Mouse (Mus musculus): Measurements from ENCODE around the gene Rbm15b. TPM values are rescaled to one million over a fixed set of nuclear protein-coding genes. Genes with fewer than 3 reads are reported as not detected.

Rbm15b gene
- polyA plus RNA-seq (2012; rRNA removed) (4.4 and 5.0 TPM in 2 replicates), polyA plus RNA-seq (2014; fragmentation: Nextera tagmentation; extraction: Ambion mirVana) (4.7 and 5.2 TPM in 2 replicates)

DNA sequence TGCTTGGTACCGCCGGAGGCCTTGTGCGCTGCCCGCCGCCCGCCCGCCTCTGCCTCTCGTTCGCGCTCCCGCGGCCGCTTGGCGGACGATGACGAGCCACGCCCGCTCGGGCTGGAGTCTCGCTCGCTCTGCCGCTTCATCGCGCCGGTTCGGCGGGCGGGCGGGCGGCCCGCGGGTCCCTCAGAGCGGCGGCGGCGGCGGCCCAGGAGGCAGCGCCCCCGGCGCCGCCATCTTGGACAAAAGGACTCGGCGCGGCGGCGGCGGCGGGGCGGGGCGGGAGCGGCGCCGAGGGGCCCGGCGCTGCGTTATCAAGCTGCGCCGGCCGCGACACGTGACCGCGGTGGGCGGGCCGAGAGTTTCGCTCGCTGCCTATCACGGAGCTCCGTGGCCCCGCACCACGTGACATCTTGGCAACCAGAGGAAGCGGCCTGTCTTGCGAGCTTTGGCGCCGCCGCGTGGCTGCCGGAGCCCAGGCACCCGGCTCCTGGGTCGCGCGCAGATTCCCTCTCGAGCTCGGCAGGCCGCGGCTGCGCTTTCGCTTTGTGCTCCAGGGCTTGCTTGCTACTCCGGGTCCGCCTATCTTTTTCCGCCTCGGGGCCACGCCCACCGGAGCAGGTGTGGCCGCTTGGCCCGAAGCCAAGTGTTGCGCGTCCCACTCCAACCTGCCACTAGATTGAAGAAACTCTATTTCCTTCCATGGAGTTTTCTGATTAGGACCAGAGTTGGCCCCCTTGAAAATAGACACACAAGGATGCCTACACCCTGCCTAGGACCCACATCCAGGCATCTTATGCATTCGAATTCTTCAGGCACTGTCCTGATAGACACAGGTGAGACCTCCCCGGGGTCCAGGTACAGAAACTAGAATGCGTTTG lies at the start of gene Rbm15b:
Gene Rbm15b, minus strand, starts transcription at position 601 of the 875 bp plus-strand sequence.
- 1% methylated on average over 101 of the region's 101 CpGs for WGBS (ENCODE audit: insufficient replicate concordance)
- no peaks in the 10 kb centered on the region for H3K27me3 ChIP-seq (ENCODE audit: control insufficient read depth, insufficient read depth, low read length)
- peak within 1 kb of the TSS; percentile 100 for H3K4me2 ChIP-seq (ENCODE audit: low read depth)
- peak; percentile 83 for TF ChIP-seq CTCF (IDR thresholded peaks at IDR 0.05; ENCODE audit: low read depth)
- TF ChIP-seq EP300 (IDR thresholded peaks at IDR 0.05; ENCODE audit: low read depth), result peak; percentile 46; the same call in 1 of the 2 replicates
- peak; percentile 96 to 97 (median 97) for DNase-seq (ENCODE audit: low read depth in 3 of 3, low spot score in 3 of 3)
- H3K4me3 ChIP-seq (ENCODE audit: insufficient read depth in 1 of 2, low read depth in 2 of 2, low read length in 2 of 2), result peak within 1 kb of the TSS; percentile 78 to 93
- peaks cover 15 to 46% of the 10 kb centered on the region in 2 experiments for H3K4me1 ChIP-seq (replicated peaks; ENCODE audit: control insufficient read depth in 2 of 2, insufficient read depth in 2 of 2, low read length in 1 of 2)
- peak; percentile 66 for ATAC-seq (ENCODE audit: insufficient read depth)
- peak within 1 kb of the TSS; percentile 87 for H3K27ac ChIP-seq
- no peaks in the 10 kb centered on the region for H3K9me3 ChIP-seq (ENCODE audit: control insufficient read depth, low read length)
- peak within 1 kb of the TSS; percentile 94 for H3K9ac ChIP-seq (replicated peaks)
- H3K36me3 ChIP-seq (replicated peaks; ENCODE audit: control insufficient read depth, insufficient read depth, low read depth), result peaks cover 46% of the 10 kb centered on the region

DNA sequence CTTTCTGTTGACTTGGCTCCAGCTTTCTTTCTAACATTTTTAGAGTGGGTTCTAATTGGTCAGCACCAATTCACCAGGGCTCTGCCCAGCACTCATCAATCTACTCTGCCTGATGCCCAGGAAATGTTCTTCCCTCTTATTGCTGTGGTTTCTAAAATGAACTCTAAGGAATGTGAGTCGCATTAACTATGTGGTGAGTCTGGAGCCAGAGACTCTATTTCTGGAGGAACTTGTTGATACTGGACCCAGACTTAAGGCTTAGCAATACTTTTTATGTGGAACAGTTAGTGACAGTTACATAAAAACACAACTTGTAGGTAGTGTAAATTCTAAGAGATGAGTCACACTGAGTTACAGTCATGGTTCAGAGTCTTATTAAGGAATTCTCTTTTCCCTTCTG lies 47.8 kb upstream of the Rbm15b start:
- H3K4me2 ChIP-seq (ENCODE audit: low read depth), result no peak overlapping the region
- H3K27ac ChIP-seq, result no peak overlapping the region
- no peak for DNase-seq (ENCODE audit: low read depth in 3 of 3, low spot score in 3 of 3)
- H3K9ac ChIP-seq (replicated peaks), result no peak overlapping the region
- no peaks in the 10 kb centered on the region for H3K36me3 ChIP-seq (replicated peaks; ENCODE audit: control insufficient read depth, insufficient read depth, low read depth)
- no peak overlapping the region for H3K4me3 ChIP-seq (ENCODE audit: insufficient read depth in 1 of 2, low read depth in 2 of 2, low read length in 2 of 2)
- no peak for ATAC-seq (ENCODE audit: insufficient read depth)
- H3K4me1 ChIP-seq (replicated peaks; ENCODE audit: control insufficient read depth in 2 of 2, insufficient read depth in 2 of 2, low read length in 1 of 2), result no peaks in the 10 kb centered on the region
- H3K9me3 ChIP-seq (ENCODE audit: control insufficient read depth, low read length), result no peaks in the 10 kb centered on the region
- H3K27me3 ChIP-seq (ENCODE audit: control insufficient read depth, insufficient read depth, low read length), result no peaks in the 10 kb centered on the region
- WGBS (ENCODE audit: insufficient replicate concordance), result 50% methylated on average over 1 of the region's 1 CpGs
- TF ChIP-seq CTCF (IDR thresholded peaks at IDR 0.05; ENCODE audit: low read depth) (no peak), EP300 (IDR thresholded peaks at IDR 0.05; ENCODE audit: low read depth) (no peak)

DNA sequence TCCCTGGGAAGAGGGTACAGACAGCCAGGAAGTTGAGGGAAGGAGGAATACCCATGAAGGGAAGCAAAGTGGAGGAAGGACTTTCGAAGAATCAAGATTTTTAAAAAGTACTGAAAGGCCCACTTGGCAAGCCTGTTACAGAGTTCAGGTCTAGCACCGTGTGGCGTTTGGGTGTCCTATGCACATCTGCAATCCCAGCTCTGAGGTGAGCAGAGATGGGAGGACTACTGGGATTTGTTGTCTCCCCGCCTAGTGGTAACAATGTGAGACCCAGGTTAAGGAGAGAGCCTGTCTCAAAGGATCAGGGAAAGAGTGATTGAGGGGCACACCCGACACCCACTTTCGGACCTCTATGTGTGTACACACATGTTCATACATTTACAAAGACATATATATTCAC lies 27.6 kb upstream of the Rbm15b start:
- no peaks in the 10 kb centered on the region for H3K9me3 ChIP-seq (ENCODE audit: control insufficient read depth, low read length)
- ATAC-seq (ENCODE audit: insufficient read depth), result no peak
- H3K9ac ChIP-seq (replicated peaks), result no peak overlapping the region
- no peaks in the 10 kb centered on the region for H3K36me3 ChIP-seq (replicated peaks; ENCODE audit: control insufficient read depth, insufficient read depth, low read depth)
- DNase-seq (ENCODE audit: low read depth in 3 of 3, low spot score in 3 of 3), result no peak
- 66% methylated on average over 6 of the region's 6 CpGs for WGBS (ENCODE audit: insufficient replicate concordance)
- TF ChIP-seq EP300 (IDR thresholded peaks at IDR 0.05; ENCODE audit: low read depth), result no peak
- TF ChIP-seq CTCF (IDR thresholded peaks at IDR 0.05; ENCODE audit: low read depth), result no peak
- no peak overlapping the region for H3K4me3 ChIP-seq (ENCODE audit: insufficient read depth in 1 of 2, low read depth in 2 of 2, low read length in 2 of 2)
- H3K4me1 ChIP-seq (replicated peaks; ENCODE audit: control insufficient read depth in 2 of 2, insufficient read depth in 2 of 2, low read length in 1 of 2), result no peaks in the 10 kb centered on the region
- H3K27ac ChIP-seq, result no peak overlapping the region
- no peak overlapping the region for H3K4me2 ChIP-seq (ENCODE audit: low read depth)
- no peaks in the 10 kb centered on the region for H3K27me3 ChIP-seq (ENCODE audit: control insufficient read depth, insufficient read depth, low read length)

DNA sequence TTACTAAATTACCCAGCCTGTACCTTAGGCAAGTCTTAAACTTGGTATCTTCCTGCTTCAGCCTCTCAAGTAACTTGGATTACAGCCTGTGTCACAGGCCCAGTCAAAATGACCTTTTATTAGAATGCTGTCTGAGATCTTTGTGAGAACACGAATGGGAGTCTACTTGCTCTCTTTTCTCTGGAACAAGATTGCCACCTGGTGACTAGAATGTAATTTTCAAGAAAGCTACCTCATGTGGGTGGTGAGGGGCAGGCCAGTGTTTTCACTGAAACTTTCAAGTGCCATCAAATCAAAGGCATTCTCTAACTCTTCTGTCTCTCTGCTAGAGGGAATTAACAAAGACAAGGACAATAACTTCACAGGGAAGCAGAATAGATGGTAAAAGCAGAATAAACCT lies 26.5 kb upstream of the Rbm15b start:
- Histone ChIP-seq H3K9me3 (ENCODE audit: control insufficient read depth, low read length) (no peaks in the 10 kb centered on the region), H3K27ac (no peak overlapping the region), H3K4me3 (ENCODE audit: insufficient read depth in 1 of 2, low read depth in 2 of 2, low read length in 2 of 2) (no peak overlapping the region), H3K27me3 (ENCODE audit: control insufficient read depth, insufficient read depth, low read length) (no peaks in the 10 kb centered on the region), H3K9ac (replicated peaks) (no peak overlapping the region), H3K4me1 (replicated peaks; ENCODE audit: control insufficient read depth in 2 of 2, insufficient read depth in 2 of 2, low read length in 1 of 2) (no peaks in the 10 kb centered on the region), H3K36me3 (replicated peaks; ENCODE audit: control insufficient read depth, insufficient read depth, low read depth) (no peaks in the 10 kb centered on the region), H3K4me2 (ENCODE audit: low read depth) (no peak overlapping the region)
- whole genome bisulfite sequencing (ENCODE audit: insufficient replicate concordance), result 9% methylated on average over 1 of the region's 1 CpGs
- ATAC-seq (ENCODE audit: insufficient read depth), result no peak
- no peak for TF ChIP-seq EP300 (IDR thresholded peaks at IDR 0.05; ENCODE audit: low read depth)
- peak; percentile 27; the same call in 1 of the 2 replicates for TF ChIP-seq CTCF (IDR thresholded peaks at IDR 0.05; ENCODE audit: low read depth)
- DNase-seq (ENCODE audit: low read depth in 3 of 3, low spot score in 3 of 3), result no peak

DNA sequence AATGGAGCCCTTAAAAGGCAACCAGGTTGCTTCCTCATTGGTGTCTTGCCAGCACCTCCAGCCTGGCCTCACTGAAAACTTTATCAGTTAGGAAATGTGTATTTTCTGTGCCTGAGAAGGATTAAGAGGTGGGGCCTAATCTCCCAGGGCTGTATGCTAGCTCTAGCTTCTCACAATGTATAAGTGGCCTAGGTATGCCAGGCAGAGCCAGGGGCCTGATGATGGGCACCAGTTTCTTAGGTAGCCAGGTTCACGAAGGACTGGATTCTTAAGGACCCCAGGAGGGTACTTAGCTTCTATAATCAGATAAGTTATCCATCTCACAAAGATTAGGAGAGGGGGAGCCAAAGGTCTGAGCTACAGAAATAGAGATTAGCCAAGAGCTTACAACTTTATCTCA lies 24.4 kb upstream of the Rbm15b start:
- Histone ChIP-seq H3K27me3 (ENCODE audit: control insufficient read depth, insufficient read depth, low read length) (no peaks in the 10 kb centered on the region), H3K4me2 (ENCODE audit: low read depth) (no peak overlapping the region), H3K36me3 (replicated peaks; ENCODE audit: control insufficient read depth, insufficient read depth, low read depth) (no peaks in the 10 kb centered on the region), H3K4me3 (ENCODE audit: insufficient read depth in 1 of 2, low read depth in 2 of 2, low read length in 2 of 2) (no peak overlapping the region), H3K9ac (replicated peaks) (no peak overlapping the region), H3K9me3 (ENCODE audit: control insufficient read depth, low read length) (no peaks in the 10 kb centered on the region), H3K27ac (no peak overlapping the region), H3K4me1 (replicated peaks; ENCODE audit: control insufficient read depth in 2 of 2, insufficient read depth in 2 of 2, low read length in 1 of 2) (no peaks in the 10 kb centered on the region)
- DNase-seq (ENCODE audit: low read depth in 3 of 3, low spot score in 3 of 3) (no peak), ATAC-seq (ENCODE audit: insufficient read depth) (no peak)
- 27% methylated on average over 1 of the region's 1 CpGs for WGBS (ENCODE audit: insufficient replicate concordance)
- no peak for TF ChIP-seq EP300 (IDR thresholded peaks at IDR 0.05; ENCODE audit: low read depth)
- no peak for TF ChIP-seq CTCF (IDR thresholded peaks at IDR 0.05; ENCODE audit: low read depth)
